Mouse (Mus musculus): ENCODE measurements at regions not wholly inside any gene's neighbourhood (a gene's known extent, or its start where the extent isn't known, plus 50 kb on each side); places are given as distances from the start of the nearest gene placed in this dataset.

GRCm38 (mm10) chr15:38601436-38601835 is 1176.1 kb downstream of the 4930447A16Rik start:
- dilution Hi-C loops (cut with MboI; ENCODE audit: extremely low pct_ligation_motif_present, extremely low pct_unique_long_range_greater_than_20kb, low sequenced_read_pairs) (no loop called here), in situ Hi-C loops (cut with MboI; ENCODE audit: low pct_ligation_motif_present, low pct_unique_long_range_greater_than_20kb, low sequenced_read_pairs) (loop anchor here (10.0 kb wide), 1 partner anchor 317 kb away; no protein-coding TSS in a partner anchor)
- DNase-seq (ENCODE audit: extremely low read depth): peak; percentile 88
- Histone ChIP-seq H3K4me3 (replicated peaks in 1 of 3; ENCODE audit: low read depth in 2 of 3, low read length in 2 of 3, poor library complexity in 1 of 3) (peak overlapping the region in 2 of 3 experiments; percentile 41), H3K4me1 (ENCODE audit: control insufficient read depth in 1 of 2, insufficient read depth in 2 of 2) (peaks cover 3 to 33% of the 10 kb centered on the region in 2 experiments), H3K27ac (ENCODE audit: insufficient read depth, low read depth) (peak overlapping the region; percentile 74), H3K4me2 (ENCODE audit: insufficient read depth, low read depth, poor library complexity, severe bottlenecking) (peak overlapping the region; percentile 98), H3K79me2 (replicated peaks; ENCODE audit: control insufficient read depth, extremely low read depth, insufficient read depth, poor library complexity, severe bottlenecking) (no peaks in the 10 kb centered on the region), H3K27me3 (replicated peaks) (no peaks in the 10 kb centered on the region), H3K9me3 (replicated peaks; ENCODE audit: low read length) (peaks cover 2% of the 10 kb centered on the region), H3K36me3 (replicated peaks in 1 of 2; ENCODE audit: control insufficient read depth in 1 of 2, insufficient read depth in 1 of 2, low read length in 1 of 2) (no peaks in the 10 kb centered on the region), H3K9ac (ENCODE audit: insufficient read depth, low read depth) (peak overlapping the region; percentile 24; the same call in 1 of the 2 replicates)
- TF ChIP-seq RCOR1 (conservative IDR thresholded peaks at IDR 0.05; ENCODE audit: low read depth, low read length) (peak; percentile 86; the same call in 1 of the 2 replicates), RAD21 (IDR thresholded peaks at IDR 0.05; ENCODE audit: low read depth, low read length) (peak; percentile 22), GABPA (IDR thresholded peaks at IDR 0.05; ENCODE audit: insufficient replicate concordance, low read depth, low read length) (no peak), MAZ (IDR thresholded peaks at IDR 0.05; ENCODE audit: low read depth, low read length) (no peak), CHD1 (IDR thresholded peaks at IDR 0.05; ENCODE audit: low read depth, low read length) (no peak; the same call in 1 of the 2 replicates), TBP (conservative IDR thresholded peaks at IDR 0.05; ENCODE audit: low read depth, low read length) (no peak), NELFE (IDR thresholded peaks at IDR 0.05; ENCODE audit: low read depth, low read length) (no peak), NRF1 (IDR thresholded peaks at IDR 0.05; ENCODE audit: low read depth, low read length) (no peak), MYC (IDR thresholded peaks at IDR 0.05; ENCODE audit: low read depth, low read length) (no peak), USF1 (IDR thresholded peaks at IDR 0.05; ENCODE audit: low read depth, low read length) (no peak), USF2 (conservative IDR thresholded peaks at IDR 0.05; ENCODE audit: low read depth, low read length) (no peak), KAT2A (IDR thresholded peaks at IDR 0.05; ENCODE audit: insufficient replicate concordance, low read length) (no peak), POLR2AphosphoS2 (IDR thresholded peaks at IDR 0.05; ENCODE audit: low read depth, low read length) (no peak), ZNF384 (IDR thresholded peaks at IDR 0.05; ENCODE audit: low read depth, low read length) (peak; percentile 74), PAX5 (IDR thresholded peaks at IDR 0.05; ENCODE audit: low read length) (no peak), IRF4 (IDR thresholded peaks at IDR 0.05; ENCODE audit: low read depth, low read length) (peak; percentile 93), POLR2A (IDR thresholded peaks at IDR 0.05; ENCODE audit: low read depth, low read length) (no peak; the same call in 1 of the 2 replicates), MXI1 (IDR thresholded peaks at IDR 0.05; ENCODE audit: low read depth, low read length) (no peak), MAX (IDR thresholded peaks at IDR 0.05; ENCODE audit: low read length) (no peak; the same call in 1 of the 2 replicates), HCFC1 (IDR thresholded peaks at IDR 0.05; ENCODE audit: low read depth, low read length) (no peak), ETS1 (conservative IDR thresholded peaks at IDR 0.05; ENCODE audit: low read depth, low read length) (peak; percentile 84), ZKSCAN1 (IDR thresholded peaks at IDR 0.05; ENCODE audit: borderline replicate concordance, low read depth, low read length) (no peak), BHLHE40 (IDR thresholded peaks at IDR 0.05; ENCODE audit: low read depth, low read length) (peak; percentile 69), JUN (IDR thresholded peaks at IDR 0.05; ENCODE audit: insufficient read depth, low read depth, low read length) (peak; percentile 74), EP300 (IDR thresholded peaks at IDR 0.05; ENCODE audit: low read length) (peak; percentile 89), E2F4 (IDR thresholded peaks at IDR 0.05; ENCODE audit: insufficient replicate concordance, low read depth, low read length) (no peak), SMC3 (IDR thresholded peaks at IDR 0.05; ENCODE audit: low read depth, low read length) (peak; percentile 46), CTCF (conservative IDR thresholded peaks at IDR 0.05 in 1 of 2, IDR thresholded peaks at IDR 0.05 in 1 of 2; ENCODE audit: low read depth in 2 of 2, low read length in 2 of 2) (peak in 1 of 2 experiments; percentile 36; a peak in 2 of 4 replicates), ZC3H11A (IDR thresholded peaks at IDR 0.05; ENCODE audit: low read depth, low read length) (no peak), CHD2 (IDR thresholded peaks at IDR 0.05; ENCODE audit: low read length) (no peak), UBTF (IDR thresholded peaks at IDR 0.05; ENCODE audit: low read depth, low read length) (no peak), ELF1 (IDR thresholded peaks at IDR 0.05; ENCODE audit: low read depth, low read length) (peak; percentile 55), MAFK (IDR thresholded peaks at IDR 0.05; ENCODE audit: insufficient replicate concordance, low read length) (0 out of 2 replicates have a peak, but pooled peaks have one; percentile 40), MEF2A (IDR thresholded peaks at IDR 0.05; ENCODE audit: borderline replicate concordance, low read depth, low read length) (peak; percentile 76; the same call in 1 of the 2 replicates), JUND (conservative IDR thresholded peaks at IDR 0.05; ENCODE audit: low read depth, low read length) (peak; percentile 83), ZMIZ1 (IDR thresholded peaks at IDR 0.05; ENCODE audit: low read depth, low read length) (no peak), SIN3A (IDR thresholded peaks at IDR 0.05; ENCODE audit: low read length) (peak; percentile 63), TCF12 (IDR thresholded peaks at IDR 0.05; ENCODE audit: low read depth, low read length) (peak; percentile 71)
